Mouse (Mus musculus) hindbrain, postnatal 0 days (tissue): Measurements from ENCODE around the gene Mgat4a. TPM values are rescaled to one million over a fixed set of nuclear protein-coding genes. Genes with fewer than 3 reads are reported as not detected.
A peak's percentile ranks its signal among the peaks of the same experiment; 100 is the strongest.

Experiments
- ATAC-seq: fragments of 200-750 bp; cut with Nextera tagmentation; 2 replicates; pipeline ENCODE4 v1.8.0; 2017; ENCODE audit warnings: mild to moderate bottlenecking, moderate TSS enrichment, moderate library complexity
- DNase-seq: peaks from one replicate; pipeline ENCODE4 v3.0.0-alpha.2; 2015; ENCODE audit warnings: low spot score
- H3K27ac ChIP-seq: fragments of 300-500 bp; sonication (generic); 2 replicates; pipeline ENCODE4 v1.5.1; 2014; ENCODE audit warnings: mild to moderate bottlenecking
- H3K27me3 ChIP-seq: fragments of 300-500 bp; sonication (generic); 2 replicates; pipeline ENCODE4 v1.6.1; 2014; ENCODE audit warnings: low read length, mixed read lengths; ENCODE audit not compliant: insufficient read depth
- H3K36me3 ChIP-seq: fragments of 300-500 bp; sonication (generic); 2 replicates; pipeline ENCODE4 v1.6.1; 2014; ENCODE audit warnings: low read length, mixed read lengths; ENCODE audit not compliant: insufficient read depth
- H3K4me1 ChIP-seq: fragments of 300-500 bp; sonication (generic); 2 replicates; pipeline ENCODE4 v1.6.1; 2014; ENCODE audit warnings: antibody characterized with exemption, low read length, mixed read lengths; ENCODE audit not compliant: insufficient read depth
- H3K4me2 ChIP-seq: fragments of 300-500 bp; sonication (generic); 2 replicates; pipeline ENCODE4 v1.6.1; 2014; ENCODE audit warnings: low read depth, mild to moderate bottlenecking, low read length, moderate library complexity, mixed read lengths
- H3K4me3 ChIP-seq: fragments of 300-500 bp; sonication (generic); 2 replicates; pipeline ENCODE4 v1.5.1; 2014; ENCODE audit warnings: low read length
- H3K9ac ChIP-seq: fragments of 300-500 bp; sonication (generic); replicated peaks from 2 replicates; pipeline ENCODE4 v1.6.1; 2014; ENCODE audit warnings: mild to moderate bottlenecking, low read length, moderate library complexity, mixed read lengths
- H3K9me3 ChIP-seq: fragments of 300-500 bp; sonication (generic); 2 replicates; pipeline ENCODE4 v1.6.1; 2016; ENCODE audit warnings: low read length, mixed read lengths
- CTCF ChIP-seq: IDR thresholded peaks from 2 replicates; pipeline ENCODE4 v1.5.1; 2016; ENCODE audit warnings: antibody characterized with exemption, control low read depth, low read depth
- WGBS: fragments of 180-500 bp; shearing (Covaris S2); extraction: QIAGEN DNeasy Blood & Tissue Kit; methylation state at CpG from one replicate; pipeline ENCODE4 v1.1.7; 2014; 5-methylcytosine and 5-hydroxymethylcytosine counted together
- polyA plus RNA-seq: library from polyadenylated mRNA; unstranded; fragments of >200 nt; fragmentation: Nextera tagmentation; extraction: Ambion mirVana; gene quantifications from 2 replicates; pipeline ENCODE4 v1.2.1, GENCODE M21; 2015
- total RNA-seq: library from RNA; depleted of rRNA; stranded (reverse); fragments of >200 nt; gene quantifications from 2 replicates; pipeline ENCODE4 v1.2.3, GENCODE M21; 2014

Mgat4a gene
- total and polyA plus RNA-seq, 2 experiments from 2014 or later: 10.5 to 20.0 TPM

- H3K4me2 ChIP-seq: no peak overlapping the region
- no peak for TF ChIP-seq CTCF
- DNase-seq (no peak), ATAC-seq (no peak)
- H3K27me3 ChIP-seq: no peaks in the 10 kb centered on the region
- 83% methylated on average over 3 of the region's 3 CpGs for WGBS
- H3K9ac ChIP-seq: no peak overlapping the region
- no peak overlapping the region for H3K4me3 ChIP-seq
- no peak overlapping the region for H3K27ac ChIP-seq
- no peaks in the 10 kb centered on the region for H3K9me3 ChIP-seq
- H3K4me1 ChIP-seq: no peaks in the 10 kb centered on the region
- 0 out of 2 replicates have a peak, but pooled peaks cover 3% of the 10 kb centered on the region for H3K36me3 ChIP-seq
Measured at GRCm38 (mm10) chr1:37486994-37487393, 53.8 kb downstream of the Mgat4a start.

- no peaks in the 10 kb centered on the region for H3K4me1 ChIP-seq
- no peak overlapping the region for H3K4me3 ChIP-seq
- H3K27me3 ChIP-seq: no peaks in the 10 kb centered on the region
- no peak overlapping the region for H3K9ac ChIP-seq
- DNase-seq: no peak
- no peak for ATAC-seq
- WGBS: 86% methylated on average over 1 of the region's 1 CpGs
- no peaks in the 10 kb centered on the region for H3K9me3 ChIP-seq
- no peak overlapping the region for H3K4me2 ChIP-seq
- H3K27ac ChIP-seq: no peak overlapping the region
- no peak for TF ChIP-seq CTCF
- H3K36me3 ChIP-seq: 0 out of 2 replicates have a peak, but pooled peaks cover 3% of the 10 kb centered on the region
Measured at GRCm38 (mm10) chr1:37486439-37486838, 54.4 kb downstream of the Mgat4a start.

GRCm38 (mm10) chr1:37484612-37485011 lies 56.2 kb downstream of the Mgat4a start:
- no peak for ATAC-seq
- Histone ChIP-seq H3K4me3 (no peak overlapping the region), H3K27ac (no peak overlapping the region), H3K4me2 (no peak overlapping the region), H3K27me3 (no peaks in the 10 kb centered on the region), H3K36me3 (0 out of 2 replicates have a peak, but pooled peaks cover 3% of the 10 kb centered on the region), H3K9me3 (no peaks in the 10 kb centered on the region), H3K4me1 (no peaks in the 10 kb centered on the region), H3K9ac (no peak overlapping the region)
- no peak for TF ChIP-seq CTCF
- 92% methylated on average over 4 of the region's 4 CpGs for WGBS
- no peak for DNase-seq

DNA sequence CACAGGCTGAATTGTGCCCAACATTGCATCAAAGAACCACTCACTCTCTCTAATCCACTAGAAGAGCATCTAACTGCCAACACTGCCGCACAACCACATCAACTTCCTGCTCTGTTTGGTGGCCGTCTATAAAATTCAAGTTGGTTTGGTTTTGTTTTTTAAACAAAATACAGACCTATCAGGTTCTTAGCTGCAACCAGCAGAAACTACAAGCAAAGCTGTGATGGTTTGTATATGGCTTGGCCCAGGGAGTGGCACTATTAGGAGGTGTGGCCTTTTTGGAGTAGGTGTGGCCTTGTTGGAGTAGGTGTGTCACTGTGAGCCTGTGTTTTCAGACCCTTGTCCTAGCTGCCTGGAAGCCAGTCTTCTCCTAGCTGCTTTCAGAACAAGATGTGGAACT lies 59.5 kb downstream of the Mgat4a start:
- H3K4me3 ChIP-seq: no peak overlapping the region
- H3K27me3 ChIP-seq: no peaks in the 10 kb centered on the region
- DNase-seq (no peak), ATAC-seq (no peak)
- H3K9me3 ChIP-seq: no peaks in the 10 kb centered on the region
- no peaks in the 10 kb centered on the region for H3K36me3 ChIP-seq
- TF ChIP-seq CTCF: no peak
- H3K4me2 ChIP-seq: no peak overlapping the region
- H3K9ac ChIP-seq: no peak overlapping the region
- WGBS: 96% methylated on average over 2 of the region's 2 CpGs
- H3K27ac ChIP-seq: no peak overlapping the region
- no peaks in the 10 kb centered on the region; the same call in 1 of the 2 replicates for H3K4me1 ChIP-seq

DNA sequence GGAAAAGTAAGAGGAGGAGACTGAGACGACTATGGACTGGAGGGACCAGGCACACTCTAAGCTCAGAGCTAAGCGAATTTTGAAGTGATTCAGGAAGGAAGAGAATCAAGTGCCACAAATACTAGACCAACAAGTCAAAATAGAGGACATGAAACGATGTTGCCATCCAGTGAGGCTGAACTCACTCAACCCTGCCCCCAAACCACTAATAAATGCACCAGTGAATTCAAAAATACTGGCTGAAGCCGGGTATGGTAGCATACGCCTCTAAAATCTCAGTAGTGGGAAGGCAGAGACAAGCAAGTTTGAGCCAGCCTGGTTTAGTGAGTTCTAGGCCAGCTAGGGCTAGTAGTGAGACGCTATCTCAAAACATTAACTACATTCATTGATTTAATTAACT lies 60.1 kb downstream of the Mgat4a start:
- Histone ChIP-seq H3K4me3 (no peak overlapping the region), H3K9ac (no peak overlapping the region), H3K27ac (no peak overlapping the region), H3K27me3 (no peaks in the 10 kb centered on the region), H3K9me3 (no peaks in the 10 kb centered on the region), H3K4me2 (no peak overlapping the region), H3K4me1 (no peaks in the 10 kb centered on the region; the same call in 1 of the 2 replicates), H3K36me3 (no peaks in the 10 kb centered on the region)
- ATAC-seq: no peak
- WGBS: 89% methylated on average over 6 of the region's 6 CpGs
- DNase-seq: no peak
- TF ChIP-seq CTCF: no peak

GRCm38 (mm10) chr1:37479759-37480158 lies 61.1 kb downstream of the Mgat4a start:
- DNase-seq (no peak), ATAC-seq (no peak)
- no peaks in the 10 kb centered on the region for H3K36me3 ChIP-seq
- H3K4me2 ChIP-seq: no peak overlapping the region
- H3K4me1 ChIP-seq: no peaks in the 10 kb centered on the region; the same call in 1 of the 2 replicates
- WGBS: 91% methylated on average over 8 of the region's 8 CpGs
- no peak overlapping the region for H3K27ac ChIP-seq
- TF ChIP-seq CTCF: no peak
- no peaks in the 10 kb centered on the region for H3K27me3 ChIP-seq
- H3K4me3 ChIP-seq: no peak overlapping the region
- H3K9me3 ChIP-seq: no peaks in the 10 kb centered on the region
- no peak overlapping the region for H3K9ac ChIP-seq

- peak; percentile 67 for TF ChIP-seq CTCF
- DNase-seq: peak; percentile 55
- H3K9ac ChIP-seq: no peak overlapping the region
- 66% methylated on average over 9 of the region's 9 CpGs for WGBS
- no peaks in the 10 kb centered on the region; the same call in 1 of the 2 replicates for H3K4me1 ChIP-seq
- 0 out of 2 replicates have a peak, but pooled peaks have one; percentile 43 for ATAC-seq
- no peaks in the 10 kb centered on the region for H3K36me3 ChIP-seq
- H3K27me3 ChIP-seq: no peaks in the 10 kb centered on the region
- no peak overlapping the region for H3K4me3 ChIP-seq
- no peak overlapping the region for H3K27ac ChIP-seq
- no peak overlapping the region for H3K4me2 ChIP-seq
- H3K9me3 ChIP-seq: no peaks in the 10 kb centered on the region
Measured at GRCm38 (mm10) chr1:37479074-37479473, 61.7 kb downstream of the Mgat4a start.
